Mouse (Mus musculus): ENCODE results near the gene Abhd5.

DNA sequence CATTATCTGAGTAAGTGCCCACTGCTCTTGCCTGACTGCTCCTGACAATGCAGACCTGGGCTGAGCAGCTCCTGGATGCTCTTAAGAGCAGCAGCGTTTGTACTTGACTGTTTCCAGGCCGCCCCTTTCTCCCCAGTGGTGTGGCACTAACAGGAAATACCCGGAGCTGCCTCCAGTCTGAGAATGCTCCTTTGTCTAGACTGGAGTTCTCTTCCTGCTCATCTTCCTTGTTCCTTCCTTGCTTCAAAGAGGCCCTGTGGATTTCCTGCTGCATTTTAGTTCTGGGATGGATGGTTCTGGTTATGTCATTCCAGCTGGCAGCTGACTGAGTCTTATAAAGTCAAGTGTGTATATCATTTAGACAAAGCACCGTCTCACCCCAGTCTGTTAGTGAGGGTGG is 21.1 kb downstream of the Abhd5 start:
- TF ChIP-seq CTCF (IDR thresholded peaks at IDR 0.05; ENCODE audit: low read depth) (no peak), EP300 (IDR thresholded peaks at IDR 0.05; ENCODE audit: low read depth) (no peak)

Data from heart, postnatal 0 days (tissue).